Mouse (Mus musculus) CH12.LX (cell line): Measurements from ENCODE around the gene Gipr. TPM values are rescaled to one million over a fixed set of nuclear protein-coding genes. Genes with fewer than 3 reads are reported as not detected.

Experiments
- DNase-seq: peaks from one replicate; pipeline ENCODE4 v3.0.0-alpha.2; 2013; ENCODE audit errors: extremely low read depth
- H3K27ac ChIP-seq: 2 replicates; pipeline ENCODE4 v1.5.1; 2012; ENCODE audit warnings: low read depth, mild to moderate bottlenecking, control low read depth, moderate library complexity; ENCODE audit not compliant: insufficient read depth
- H3K27me3 ChIP-seq: replicated peaks from 2 replicates; pipeline ENCODE3; 2012; ENCODE audit warnings: inconsistent platforms
- H3K36me3 ChIP-seq, 2 experiments: replicated peaks in 1 of 2; 2 replicates each; pipeline versions ENCODE3 to v1.6.1; 2012; ENCODE audit warnings: inconsistent platforms in 1 of 2, low read length in 1 of 2, mild to moderate bottlenecking in 1 of 2, mixed read lengths in 1 of 2, moderate library complexity in 1 of 2; ENCODE audit not compliant: control insufficient read depth in 1 of 2, insufficient read depth in 1 of 2
- H3K4me1 ChIP-seq, 2 experiments: 2 replicates each; pipeline ENCODE4 v1.6.1; 2012; ENCODE audit warnings: inconsistent platforms in 1 of 2, moderate library complexity in 1 of 2; ENCODE audit not compliant: insufficient read depth in 2 of 2, control insufficient read depth in 1 of 2
- H3K4me2 ChIP-seq: 2 replicates; pipeline ENCODE4 v1.6.1; 2012; ENCODE audit warnings: low read depth, mild to moderate bottlenecking, control low read depth; ENCODE audit not compliant: poor library complexity, insufficient read depth, severe bottlenecking
- H3K4me3 ChIP-seq, 3 experiments: fragments of 150-350 bp in 1 of 3; sonication (generic) in 1 of 3; replicated peaks in 1 of 3; 2 replicates each; pipeline versions ENCODE3 to v1.5.1; 2011 to 2012; ENCODE audit warnings: low read depth in 2 of 3, low read length in 2 of 3, mild to moderate bottlenecking in 2 of 3, moderate library complexity in 2 of 3, control low read depth in 1 of 3, improper control_type of control experiment in 1 of 3, inconsistent platforms in 1 of 3, mixed read lengths in 1 of 3; ENCODE audit not compliant: poor library complexity in 1 of 3
- H3K79me2 ChIP-seq: replicated peaks from 2 replicates; pipeline ENCODE4 v1.6.1; 2012; ENCODE audit warnings: mild to moderate bottlenecking, moderate library complexity; ENCODE audit not compliant: control insufficient read depth, poor library complexity, insufficient read depth, severe bottlenecking; ENCODE audit errors: extremely low read depth
- H3K9ac ChIP-seq: 2 replicates; pipeline ENCODE4 v1.6.1; 2012; ENCODE audit warnings: low read depth, mild to moderate bottlenecking, control low read depth, moderate library complexity; ENCODE audit not compliant: insufficient read depth
- H3K9me3 ChIP-seq: replicated peaks from 2 replicates; pipeline ENCODE3; 2012; ENCODE audit warnings: low read length, inconsistent platforms, mixed read lengths
- CHD1 ChIP-seq: IDR thresholded peaks from 2 replicates; pipeline ENCODE4 v1.6.1; 2012; ENCODE audit warnings: low read depth, low read length, improper control_type of control experiment, inconsistent platforms
- ELF1 ChIP-seq: IDR thresholded peaks from 2 replicates; pipeline ENCODE4 v1.6.1; 2014; ENCODE audit warnings: low read depth, mild to moderate bottlenecking, inconsistent platforms, low read length, improper control_type of control experiment
- EP300 ChIP-seq: IDR thresholded peaks from 2 replicates; pipeline ENCODE4 v1.6.1; 2011; ENCODE audit warnings: low read length, improper control_type of control experiment
- ETS1 ChIP-seq: conservative IDR thresholded peaks from 2 replicates; pipeline ENCODE4 v1.6.1; 2012; ENCODE audit warnings: low read depth, mild to moderate bottlenecking, inconsistent platforms, low read length, improper control_type of control experiment, moderate library complexity
- GABPA ChIP-seq: IDR thresholded peaks from 2 replicates; pipeline ENCODE4 v1.6.1; 2012; ENCODE audit warnings: low read depth, low read length, improper control_type of control experiment, inconsistent platforms; ENCODE audit not compliant: insufficient replicate concordance
- JUN ChIP-seq: IDR thresholded peaks from 2 replicates; pipeline ENCODE4 v1.6.1; 2011; ENCODE audit warnings: low read depth, mild to moderate bottlenecking, low read length, improper control_type of control experiment, moderate library complexity; ENCODE audit not compliant: insufficient read depth
- MAX ChIP-seq: IDR thresholded peaks from 2 replicates; pipeline ENCODE4 v1.6.1; 2011; ENCODE audit warnings: low read length, improper control_type of control experiment
- MAZ ChIP-seq: IDR thresholded peaks from 2 replicates; pipeline ENCODE4 v1.6.1; 2012; ENCODE audit warnings: low read depth, mild to moderate bottlenecking, inconsistent platforms, low read length, improper control_type of control experiment, moderate library complexity
- MEF2A ChIP-seq: IDR thresholded peaks from 2 replicates; pipeline ENCODE4 v1.6.1; 2014; ENCODE audit warnings: low read depth, mild to moderate bottlenecking, inconsistent platforms, low read length, improper control_type of control experiment, borderline replicate concordance
- MYC ChIP-seq: IDR thresholded peaks from 2 replicates; pipeline ENCODE4 v1.6.1; 2011; ENCODE audit warnings: low read depth, mild to moderate bottlenecking, improper control_type of control experiment, low read length
- NELFE ChIP-seq: IDR thresholded peaks from 2 replicates; pipeline ENCODE4 v1.6.1; 2011; ENCODE audit warnings: low read depth, low read length, improper control_type of control experiment
- RAD21 ChIP-seq: IDR thresholded peaks from 2 replicates; pipeline ENCODE4 v1.6.1; 2011; ENCODE audit warnings: low read depth, mild to moderate bottlenecking, low read length, improper control_type of control experiment, moderate library complexity
- SIN3A ChIP-seq: IDR thresholded peaks from 2 replicates; pipeline ENCODE4 v1.6.1; 2012; ENCODE audit warnings: low read length, improper control_type of control experiment, inconsistent platforms
- SMC3 ChIP-seq: IDR thresholded peaks from 2 replicates; pipeline ENCODE4 v1.6.1; 2011; ENCODE audit warnings: low read depth, low read length, improper control_type of control experiment
- USF1 ChIP-seq: IDR thresholded peaks from 2 replicates; pipeline ENCODE4 v1.6.1; 2014; ENCODE audit warnings: low read depth, mild to moderate bottlenecking, inconsistent platforms, low read length, improper control_type of control experiment
- USF2 ChIP-seq: conservative IDR thresholded peaks from 2 replicates; pipeline ENCODE4 v1.6.1; 2011; ENCODE audit warnings: low read depth, low read length, improper control_type of control experiment
- ZMIZ1 ChIP-seq: IDR thresholded peaks from 2 replicates; pipeline ENCODE4 v1.6.1; 2012; ENCODE audit warnings: low read depth, mild to moderate bottlenecking, inconsistent platforms, low read length, improper control_type of control experiment
- ZNF384 ChIP-seq: IDR thresholded peaks from 2 replicates; pipeline ENCODE4 v1.6.1; 2012; ENCODE audit warnings: low read depth, low read length, improper control_type of control experiment, inconsistent platforms
- dilution Hi-C: fragments of 300-500 bp; cut with MboI; formaldehyde crosslinking; loops from 2 replicates; pipeline ENCODE4 v1.14.3; 2020; ENCODE audit warnings: low sequenced_read_pairs; ENCODE audit not compliant: extremely low pct_unique_long_range_greater_than_20kb, extremely low pct_ligation_motif_present
- in situ Hi-C: fragments of 300-500 bp; cut with MboI; formaldehyde crosslinking; loops from 3 replicates; pipeline ENCODE4 v1.14.3; 2019; ENCODE audit warnings: low sequenced_read_pairs, low pct_ligation_motif_present, low pct_unique_long_range_greater_than_20kb, mixed read lengths
- polyA plus RNA-seq: library from polyadenylated mRNA; unstranded; fragments of >175 nt; gene quantifications from 2 replicates; pipeline ENCODE4 v1.2.1, GENCODE M21; 2012; ENCODE audit warnings: low read depth; ENCODE audit not compliant: insufficient read length
- total RNA-seq, 2 experiments: library from RNA; depleted of rRNA; stranded (reverse); fragments of 300-350 nt in 1 of 2; fragments of >200 nt in 1 of 2; gene quantifications; 2 replicates each; pipeline ENCODE4 v1.2.3; 2012 to 2014

The Gipr gene
- total and polyA plus RNA-seq, 3 experiments = 0.04 to 0.11 TPM; not detected in 1

DNA sequence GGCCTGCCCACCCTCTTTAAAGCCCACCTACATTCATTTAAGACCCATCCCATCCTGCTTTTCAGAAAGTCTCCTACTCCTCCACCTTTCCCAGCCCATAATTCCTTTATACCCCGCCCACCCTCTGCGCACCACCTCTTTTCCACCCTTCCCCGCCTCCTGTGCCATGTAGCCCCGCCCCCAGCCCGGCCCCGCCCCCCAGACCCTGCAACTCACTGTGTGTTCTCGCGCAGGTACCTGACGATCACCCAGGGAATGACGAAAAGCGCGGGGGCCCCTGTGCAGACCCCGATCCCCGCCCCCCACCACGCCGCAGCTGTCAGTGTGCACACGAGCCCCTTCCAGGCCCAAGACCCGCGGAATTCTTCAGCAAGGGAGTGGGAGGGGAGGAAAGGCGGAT lies 5.8 kb downstream of the Gipr start:
- peaks cover 2 to 35% of the 10 kb centered on the region in 2 experiments for H3K36me3 ChIP-seq
- H3K4me3 ChIP-seq = no peak overlapping the region
- H3K4me1 ChIP-seq = peaks cover 8 to 9% of the 10 kb centered on the region in 2 experiments
- H3K27ac ChIP-seq = no peak overlapping the region
- TF ChIP-seq USF1 = no peak
- TF ChIP-seq GABPA = no peak
- no peak for TF ChIP-seq ZNF384
- TF ChIP-seq, all 38 proteins: peak for 0
- no peaks in the 10 kb centered on the region for H3K79me2 ChIP-seq
- peaks cover 14% of the 10 kb centered on the region for H3K27me3 ChIP-seq
- no peak for DNase-seq
- H3K4me2 ChIP-seq = no peak overlapping the region
- dilution Hi-C loops (no loop called here), in situ Hi-C loops (loop anchor here (10.0 kb wide), 1 partner anchor 195 kb away; the partner anchor contains the start of genes Cd3eap and Ppp1r13l)
- H3K9me3 ChIP-seq = no peaks in the 10 kb centered on the region
- no peak overlapping the region for H3K9ac ChIP-seq

DNA sequence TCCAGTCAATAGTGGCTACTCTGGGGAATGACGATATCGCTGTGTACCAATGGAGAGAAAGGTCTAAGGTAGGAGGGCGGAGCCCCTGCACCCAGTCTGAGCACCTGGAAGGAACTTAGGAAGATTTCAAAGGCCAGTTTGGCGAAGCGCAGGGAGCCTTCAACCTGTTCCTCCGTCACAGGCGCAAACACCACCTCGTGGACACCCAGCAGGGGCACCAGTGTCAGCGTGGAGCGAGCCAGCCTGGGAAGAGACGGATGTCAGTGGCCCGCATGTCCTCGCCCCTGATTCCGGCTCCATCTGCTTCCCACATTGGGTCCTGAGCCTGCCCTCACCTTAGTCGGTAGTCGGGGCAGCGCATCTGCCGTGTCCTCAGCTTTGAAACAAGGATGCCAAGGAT lies 6.5 kb downstream of the Gipr start:
- H3K4me2 ChIP-seq = no peak overlapping the region
- dilution Hi-C loops (no loop called here), in situ Hi-C loops (no loop called here)
- no peaks in the 10 kb centered on the region for H3K79me2 ChIP-seq
- H3K36me3 ChIP-seq = peaks cover 2 to 42% of the 10 kb centered on the region in 2 experiments
- peaks cover 7% of the 10 kb centered on the region for H3K27me3 ChIP-seq
- DNase-seq = no peak
- TF ChIP-seq JUN (no peak), SIN3A (no peak), RAD21 (no peak), MAX (no peak), NELFE (no peak), USF2 (no peak), SMC3 (no peak), MAZ (no peak), EP300 (no peak), ZMIZ1 (no peak), MEF2A (no peak)
- no peak overlapping the region for H3K4me3 ChIP-seq
- H3K4me1 ChIP-seq = peaks cover 5 to 8% of the 10 kb centered on the region in 2 experiments
- no peak overlapping the region for H3K27ac ChIP-seq
- H3K9ac ChIP-seq = no peak overlapping the region
- H3K9me3 ChIP-seq = no peaks in the 10 kb centered on the region

DNA sequence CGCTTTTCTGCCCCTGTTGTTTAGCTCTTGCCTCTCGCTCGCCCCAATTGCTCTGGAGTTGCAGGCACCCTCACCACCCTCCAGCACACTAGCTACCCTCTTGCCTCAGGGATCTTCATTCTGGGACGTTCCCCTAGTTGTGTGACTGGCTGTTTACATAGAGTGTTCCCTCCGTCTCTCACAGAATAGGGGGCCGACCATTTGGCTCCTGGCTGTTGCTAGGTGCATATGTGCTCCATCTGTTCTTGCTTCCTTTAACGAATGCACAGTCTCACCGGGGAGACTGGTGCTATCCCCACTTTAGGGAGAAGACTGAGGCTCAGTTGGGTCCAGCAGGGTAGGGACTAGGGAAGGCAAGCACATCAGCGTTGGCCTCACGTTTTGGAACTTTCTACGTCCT lies 7.3 kb downstream of the Gipr start:
- TF ChIP-seq ELF1 = no peak
- TF ChIP-seq MYC = no peak
- no peak for TF ChIP-seq CHD1
- no peak for TF ChIP-seq ETS1
- peaks cover 5 to 8% of the 10 kb centered on the region in 2 experiments for H3K4me1 ChIP-seq
- peaks cover 8 to 50% of the 10 kb centered on the region in 2 experiments for H3K36me3 ChIP-seq
- H3K27me3 ChIP-seq = peaks cover 3% of the 10 kb centered on the region
- H3K79me2 ChIP-seq = no peaks in the 10 kb centered on the region
- no peak overlapping the region for H3K27ac ChIP-seq
- in situ Hi-C loops (no loop called here), dilution Hi-C loops (no loop called here)
- no peak overlapping the region for H3K4me2 ChIP-seq
- H3K4me3 ChIP-seq = no peak overlapping the region
- no peak for DNase-seq
- no peaks in the 10 kb centered on the region for H3K9me3 ChIP-seq
- H3K9ac ChIP-seq = no peak overlapping the region
